Comparison of ENCODE assay signal across 10 mouse cellular contexts in genomic region chr2:161470025-161470424, GRCm38 (mm10).
DNase-seq lines count a peak whose midpoint lies in the region; ATAC-seq lines count a peak whose summit lies in the region.
"Had no signal": no experiment of that assay in that cellular context is flagged by ENCODE, and none has a peak within 500 bp of the region (broad histone marks: within the 10 kb centered on the region; RNA-seq: fewer than 3 reads in every experiment).

No protein-coding gene starts in this region.

- no peaks in the 10 kb centered on the region for H3K9me3 ChIP-seq in heart, embryonic 10.5 days
- H3K9me3 ChIP-seq in forebrain, embryonic 16.5 days (ENCODE audit: control insufficient read depth, low read length) = peaks cover 4% of the 10 kb centered on the region; the same call in 1 of the 2 replicates
- H3K9me3 ChIP-seq in neural tube, embryonic 15.5 days (replicated peaks) = no peaks in the 10 kb centered on the region
- H3K9me3 ChIP-seq: heart, embryonic 13.5 days had no signal

- no peak overlapping the region for H3K27ac ChIP-seq in heart, embryonic 10.5 days
- no peak overlapping the region for H3K27ac ChIP-seq in forebrain, embryonic 16.5 days (ENCODE audit: low read length)
- no peak overlapping the region for H3K27ac ChIP-seq in neural tube, embryonic 15.5 days (replicated peaks)
- H3K27ac ChIP-seq: heart, embryonic 13.5 days; macrophage had no signal

- DNase-seq in heart, adult 8-10 months (ENCODE audit: low spot score) = peak; percentile 16
- DNase-seq in heart, embryonic 10.5 days (ENCODE audit: low spot score) = no peak
- peak; percentile 28 for DNase-seq in right cerebral cortex, adult 18-20 months
- no peak for DNase-seq in right cerebral cortex, postnatal 25 days
- DNase-seq in urinary bladder, postnatal 4 days (ENCODE audit: low spot score in 2 of 2) = no peak
- no peak for DNase-seq in thymus, postnatal 4 days

- no peak overlapping the region for H3K9ac ChIP-seq in forebrain, embryonic 16.5 days (replicated peaks; ENCODE audit: low read depth, low read length)
- H3K9ac ChIP-seq in neural tube, embryonic 15.5 days (replicated peaks) = no peak overlapping the region
- H3K9ac ChIP-seq: heart, embryonic 13.5 days had no signal

- no peaks in the 10 kb centered on the region for H3K27me3 ChIP-seq in heart, embryonic 10.5 days (ENCODE audit: insufficient read depth, poor library complexity, severe bottlenecking)
- no peaks in the 10 kb centered on the region for H3K27me3 ChIP-seq in forebrain, embryonic 16.5 days (replicated peaks; ENCODE audit: control insufficient read depth, insufficient read depth, low read length)
- no peaks in the 10 kb centered on the region for H3K27me3 ChIP-seq in neural tube, embryonic 15.5 days (replicated peaks)

- no peak overlapping the region for H3K4me2 ChIP-seq in forebrain, embryonic 16.5 days (ENCODE audit: low read length)
- H3K4me2 ChIP-seq in neural tube, embryonic 15.5 days = no peak overlapping the region
- H3K4me2 ChIP-seq: heart, embryonic 13.5 days had no signal

- no peaks in the 10 kb centered on the region for H3K36me3 ChIP-seq in heart, embryonic 10.5 days
- no peaks in the 10 kb centered on the region for H3K36me3 ChIP-seq in forebrain, embryonic 16.5 days (ENCODE audit: control insufficient read depth, insufficient read depth)
- no peaks in the 10 kb centered on the region for H3K36me3 ChIP-seq in neural tube, embryonic 15.5 days
- H3K36me3 ChIP-seq: heart, embryonic 13.5 days had no signal

- no peaks in the 10 kb centered on the region for H3K4me1 ChIP-seq in heart, embryonic 10.5 days
- peaks cover 8% of the 10 kb centered on the region; the same call in 1 of the 2 replicates for H3K4me1 ChIP-seq in forebrain, embryonic 16.5 days (replicated peaks; ENCODE audit: control insufficient read depth, insufficient read depth, low read length)
- H3K4me1 ChIP-seq in neural tube, embryonic 15.5 days = 0 out of 2 replicates have a peak, but pooled peaks cover 3% of the 10 kb centered on the region
- H3K4me1 ChIP-seq: heart, embryonic 13.5 days had no signal

- ATAC-seq in forebrain, embryonic 16.5 days = peak; percentile 74
- peak; percentile 72; the same call in 1 of the 2 replicates for ATAC-seq in neural tube, embryonic 15.5 days (ENCODE audit: low FRiP score)

- no peak overlapping the region for H3K4me3 ChIP-seq in heart, embryonic 10.5 days
- H3K4me3 ChIP-seq in forebrain, embryonic 16.5 days (replicated peaks; ENCODE audit: low read length) = no peak overlapping the region
- H3K4me3 ChIP-seq in neural tube, embryonic 15.5 days (replicated peaks) = no peak overlapping the region
- H3K4me3 ChIP-seq: heart, embryonic 13.5 days had no signal

- 34% methylated on average over 2 of the region's 2 CpGs for WGBS in heart, embryonic 10.5 days
- WGBS in forebrain, embryonic 16.5 days = 26% methylated on average over 2 of the region's 2 CpGs
- 31% methylated on average over 2 of the region's 2 CpGs for WGBS in neural tube, embryonic 15.5 days

Comparison
In these comparisons a context has a peak if more than half of its experiments do, and no peak if none do; other contexts are left out.
1. DNase-seq: peak in heart, adult 8-10 months (single experiment) and right cerebral cortex, adult 18-20 months (single experiment); none in heart, embryonic 10.5 days (single experiment), right cerebral cortex, postnatal 25 days (single experiment), urinary bladder, postnatal 4 days (0 of 2) and thymus, postnatal 4 days (single experiment).